In genomic region chr3:153913510-153914243, GRCm38 (mm10) we compare ENCODE assay signal across 8 mouse cellular contexts. TPM values are rescaled to one million over a fixed set of nuclear protein-coding genes. Genes with fewer than 3 reads are reported as not detected.
DNase-seq lines count a peak whose midpoint lies in the region; ATAC-seq lines count a peak whose summit lies in the region.

No protein-coding gene starts in this region.

- peak overlapping the region; percentile 98 for H3K9ac ChIP-seq in kidney, embryonic 16.5 days (replicated peaks; ENCODE audit: low read length)
- peak overlapping the region; percentile 90 for H3K9ac ChIP-seq in midbrain, embryonic 12.5 days (replicated peaks)

- H3K27me3 ChIP-seq in kidney, embryonic 16.5 days (ENCODE audit: insufficient read depth, low read length) = no peaks in the 10 kb centered on the region
- no peaks in the 10 kb centered on the region for H3K27me3 ChIP-seq in hindbrain, embryonic 10.5 days (ENCODE audit: insufficient read depth, poor library complexity, severe bottlenecking)
- no peaks in the 10 kb centered on the region for H3K27me3 ChIP-seq in midbrain, embryonic 12.5 days

- WGBS in kidney, embryonic 16.5 days = 37% methylated on average over 6 of the region's 6 CpGs
- 64% methylated on average over 6 of the region's 6 CpGs for WGBS in hindbrain, embryonic 10.5 days
- WGBS in midbrain, embryonic 12.5 days = 67% methylated on average over 6 of the region's 6 CpGs

- H3K4me2 ChIP-seq in kidney, embryonic 16.5 days (replicated peaks; ENCODE audit: low read depth, low read length) = peak overlapping the region; percentile 92
- H3K4me2 ChIP-seq in midbrain, embryonic 12.5 days (replicated peaks) = peak overlapping the region; percentile 80

- H3K9me3 ChIP-seq in kidney, embryonic 16.5 days (ENCODE audit: low read length) = no peaks in the 10 kb centered on the region
- no peaks in the 10 kb centered on the region for H3K9me3 ChIP-seq in hindbrain, embryonic 10.5 days
- H3K9me3 ChIP-seq in midbrain, embryonic 12.5 days = no peaks in the 10 kb centered on the region

- peaks cover 24% of the 10 kb centered on the region for H3K36me3 ChIP-seq in kidney, embryonic 16.5 days (ENCODE audit: insufficient read depth, low read length)
- peaks cover 30% of the 10 kb centered on the region for H3K36me3 ChIP-seq in hindbrain, embryonic 10.5 days
- H3K36me3 ChIP-seq in midbrain, embryonic 12.5 days = peaks cover 27% of the 10 kb centered on the region

- intact Hi-C loops in gastrocnemius, postnatal 36 days (cut with DNase I) = loop anchor here (2.0 kb wide), 1 partner anchor 31 kb away; the partner anchor contains the start of gene Acadm

- DNase-seq in kidney, postnatal 14 days = no peak
- peak; percentile 27 to 28 for DNase-seq in adrenal gland, postnatal 36 days
- no peak for DNase-seq in hindbrain, embryonic 10.5 days (ENCODE audit: low spot score)
- DNase-seq in gastrocnemius, postnatal 36 days = no peak
- DNase-seq in frontal cortex, postnatal 36 days (ENCODE audit: low spot score in 2 of 2) = no peak
- DNase-seq in right cerebral cortex, adult 2 months (ENCODE audit: low spot score in 2 of 2) = no peak

- peak overlapping the region; percentile 97 for H3K27ac ChIP-seq in kidney, embryonic 16.5 days (ENCODE audit: low read length)
- peak overlapping the region; percentile 97 for H3K27ac ChIP-seq in hindbrain, embryonic 10.5 days
- peak overlapping the region; percentile 91 for H3K27ac ChIP-seq in midbrain, embryonic 12.5 days (replicated peaks)

- H3K4me3 ChIP-seq in kidney, embryonic 16.5 days (ENCODE audit: low read length) = peak overlapping the region; percentile 98
- H3K4me3 ChIP-seq in hindbrain, embryonic 10.5 days = peak overlapping the region; percentile 96
- peak overlapping the region; percentile 82 for H3K4me3 ChIP-seq in midbrain, embryonic 12.5 days

- no peak for ATAC-seq in kidney, embryonic 16.5 days (ENCODE audit: low FRiP score, low TSS enrichment)
- no peak for ATAC-seq in midbrain, embryonic 12.5 days (ENCODE audit: low FRiP score, low read depth)

- H3K4me1 ChIP-seq in kidney, embryonic 16.5 days (ENCODE audit: insufficient read depth, low read length) = peaks cover 42% of the 10 kb centered on the region
- H3K4me1 ChIP-seq in hindbrain, embryonic 10.5 days (replicated peaks) = peaks cover 43% of the 10 kb centered on the region
- peaks cover 36% of the 10 kb centered on the region for H3K4me1 ChIP-seq in midbrain, embryonic 12.5 days

RNA-seq across cellular contexts. Expression of gene Rabggtb, which starts 0.9 kb away (rescaled TPM):
- 55.0 and 58.7 TPM in 2 replicates for polyA plus RNA-seq in kidney, embryonic 16.5 days (2015; fragmentation: Nextera tagmentation; extraction: Ambion mirVana)
- total RNA-seq in adrenal gland, postnatal 36 days (2021) = 100 to 1,000 TPM in 1 of 2 experiments, 10 to 100 TPM in 1; 94.1 to 114 TPM
- 31.3 and 44.6 TPM in 2 replicates for polyA plus RNA-seq in hindbrain, embryonic 10.5 days (2016; fragmentation: Nextera tagmentation; extraction: Ambion mirVana)
- polyA plus RNA-seq in midbrain, embryonic 12.5 days (2016; fragmentation: Nextera tagmentation; extraction: Ambion mirVana) = 38.4 and 38.6 TPM in 2 replicates
- 10 to 100 TPM; 60.2 to 63.7 TPM for total RNA-seq in gastrocnemius, postnatal 36 days (2021)

RNA-seq across cellular contexts. Expression of gene Msh4, which starts 7.7 kb away (rescaled TPM):
- 0.07 and 0.09 TPM in 2 replicates for polyA plus RNA-seq in kidney, embryonic 16.5 days (2015; fragmentation: Nextera tagmentation; extraction: Ambion mirVana)
- total RNA-seq in adrenal gland, postnatal 36 days (2021) = under 1 TPM; 0.07 to 0.13 TPM
- polyA plus RNA-seq in hindbrain, embryonic 10.5 days (2016; fragmentation: Nextera tagmentation; extraction: Ambion mirVana) = 0.09 and 0.10 TPM in 2 replicates
- 0.07 and 0.14 TPM in 2 replicates for polyA plus RNA-seq in midbrain, embryonic 12.5 days (2016; fragmentation: Nextera tagmentation; extraction: Ambion mirVana)
- not detected for total RNA-seq in gastrocnemius, postnatal 36 days (2021)

RNA-seq across cellular contexts. Expression of gene Acadm, which starts 30.8 kb away (rescaled TPM):
- polyA plus RNA-seq in kidney, embryonic 16.5 days (2015; fragmentation: Nextera tagmentation; extraction: Ambion mirVana) = 150 and 164 TPM in 2 replicates
- total RNA-seq in adrenal gland, postnatal 36 days (2021) = 100 to 1,000 TPM; 752 to 759 TPM
- 43.1 and 51.4 TPM in 2 replicates for polyA plus RNA-seq in hindbrain, embryonic 10.5 days (2016; fragmentation: Nextera tagmentation; extraction: Ambion mirVana)
- 54.6 and 55.0 TPM in 2 replicates for polyA plus RNA-seq in midbrain, embryonic 12.5 days (2016; fragmentation: Nextera tagmentation; extraction: Ambion mirVana)
- 100 to 1,000 TPM; 302 to 349 TPM for total RNA-seq in gastrocnemius, postnatal 36 days (2021)

RNA-seq across cellular contexts. Expression of gene Slc44a5, which starts 59.6 kb away (rescaled TPM):
- 0.53 and 0.65 TPM in 2 replicates for polyA plus RNA-seq in kidney, embryonic 16.5 days (2015; fragmentation: Nextera tagmentation; extraction: Ambion mirVana)
- under 1 TPM; 0.07 TPM for total RNA-seq in adrenal gland, postnatal 36 days (2021)
- 4.5 and 7.6 TPM in 2 replicates for polyA plus RNA-seq in hindbrain, embryonic 10.5 days (2016; fragmentation: Nextera tagmentation; extraction: Ambion mirVana)
- 5.8 and 6.1 TPM in 2 replicates for polyA plus RNA-seq in midbrain, embryonic 12.5 days (2016; fragmentation: Nextera tagmentation; extraction: Ambion mirVana)
- under 1 TPM; 0.05 to 0.10 TPM for total RNA-seq in gastrocnemius, postnatal 36 days (2021)

Comparison
In these comparisons a context has a peak if more than half of its experiments do, and no peak if none do; other contexts are left out.
1. DNase-seq: peak in adrenal gland, postnatal 36 days (2 of 2); none in kidney, postnatal 14 days (single experiment), hindbrain, embryonic 10.5 days (single experiment), gastrocnemius, postnatal 36 days (0 of 2), frontal cortex, postnatal 36 days (0 of 2) and right cerebral cortex, adult 2 months (0 of 2).
2. Peak in every context shown above with its lines, with median percentiles within 50 percentile points of each other: H3K27ac ChIP-seq and H3K4me3 ChIP-seq.